Mouse (Mus musculus) liver, embryonic 11.5 days (tissue): ENCODE data around the gene Rfx4. TPM values are rescaled to one million over a fixed set of nuclear protein-coding genes. Genes with fewer than 3 reads are reported as not detected.

Source experiments
- ATAC-seq: fragments of 200-750 bp; cut with Nextera tagmentation; replicated peaks from 2 replicates; pipeline ENCODE4 v1.8.0; 2017; ENCODE audit warnings: moderate number of reproducible peaks, mild to moderate bottlenecking, moderate TSS enrichment, moderate library complexity; ENCODE audit not compliant: low FRiP score
- DNase-seq: peaks from one replicate; pipeline ENCODE4 v3.0.0-alpha.2; 2017; ENCODE audit warnings: low spot score
- H3K27ac ChIP-seq: fragments of 300-500 bp; sonication (generic); 2 replicates; pipeline ENCODE4 v1.5.1; 2014; ENCODE audit warnings: mild to moderate bottlenecking, low read depth, low read length, control low read depth
- H3K27me3 ChIP-seq: fragments of 300-500 bp; sonication (generic); replicated peaks from 2 replicates; pipeline ENCODE4 v1.6.1; 2014; ENCODE audit warnings: low read length, mixed read lengths; ENCODE audit not compliant: control insufficient read depth, insufficient read depth
- H3K36me3 ChIP-seq: fragments of 300-500 bp; sonication (generic); 2 replicates; pipeline ENCODE4 v1.6.1; 2014; ENCODE audit warnings: mild to moderate bottlenecking, low read length, moderate library complexity, mixed read lengths; ENCODE audit not compliant: control insufficient read depth, insufficient read depth
- H3K4me1 ChIP-seq: fragments of 300-500 bp; sonication (generic); replicated peaks from 2 replicates; pipeline ENCODE4 v1.6.1; 2014; ENCODE audit warnings: low read length, mixed read lengths; ENCODE audit not compliant: control insufficient read depth, insufficient read depth
- H3K4me2 ChIP-seq: fragments of 300-500 bp; sonication (generic); 2 replicates; pipeline ENCODE4 v1.6.1; 2014; ENCODE audit warnings: mild to moderate bottlenecking, control low read depth, moderate library complexity
- H3K4me3 ChIP-seq: fragments of 300-500 bp; sonication (generic); 2 replicates; pipeline ENCODE4 v1.5.1; 2014; ENCODE audit warnings: low read depth, low read length, control low read depth
- H3K9ac ChIP-seq: fragments of 300-500 bp; sonication (generic); 2 replicates; pipeline ENCODE4 v1.6.1; 2014; ENCODE audit warnings: low read depth, low read length, control low read depth
- H3K9me3 ChIP-seq: fragments of 300-500 bp; sonication (generic); 2 replicates; pipeline ENCODE4 v1.6.1; 2016; ENCODE audit warnings: low read length, inconsistent platforms, mixed read lengths; ENCODE audit not compliant: control insufficient read depth
- WGBS: fragments of 180-500 bp; shearing (Covaris S2); extraction: QIAGEN DNeasy Blood & Tissue Kit; methylation state at CpG from one replicate; pipeline ENCODE4 v1.1.7; 2014; 5-methylcytosine and 5-hydroxymethylcytosine counted together
- polyA plus RNA-seq: library from polyadenylated mRNA; unstranded; fragments of >200 nt; fragmentation: Nextera tagmentation; extraction: Ambion mirVana; gene quantifications from 2 replicates; pipeline ENCODE4 v1.2.1, GENCODE M21; 2014

Gene Rfx4
- polyA plus RNA-seq, 1 experiment from 2014 or later: not detected

DNA sequence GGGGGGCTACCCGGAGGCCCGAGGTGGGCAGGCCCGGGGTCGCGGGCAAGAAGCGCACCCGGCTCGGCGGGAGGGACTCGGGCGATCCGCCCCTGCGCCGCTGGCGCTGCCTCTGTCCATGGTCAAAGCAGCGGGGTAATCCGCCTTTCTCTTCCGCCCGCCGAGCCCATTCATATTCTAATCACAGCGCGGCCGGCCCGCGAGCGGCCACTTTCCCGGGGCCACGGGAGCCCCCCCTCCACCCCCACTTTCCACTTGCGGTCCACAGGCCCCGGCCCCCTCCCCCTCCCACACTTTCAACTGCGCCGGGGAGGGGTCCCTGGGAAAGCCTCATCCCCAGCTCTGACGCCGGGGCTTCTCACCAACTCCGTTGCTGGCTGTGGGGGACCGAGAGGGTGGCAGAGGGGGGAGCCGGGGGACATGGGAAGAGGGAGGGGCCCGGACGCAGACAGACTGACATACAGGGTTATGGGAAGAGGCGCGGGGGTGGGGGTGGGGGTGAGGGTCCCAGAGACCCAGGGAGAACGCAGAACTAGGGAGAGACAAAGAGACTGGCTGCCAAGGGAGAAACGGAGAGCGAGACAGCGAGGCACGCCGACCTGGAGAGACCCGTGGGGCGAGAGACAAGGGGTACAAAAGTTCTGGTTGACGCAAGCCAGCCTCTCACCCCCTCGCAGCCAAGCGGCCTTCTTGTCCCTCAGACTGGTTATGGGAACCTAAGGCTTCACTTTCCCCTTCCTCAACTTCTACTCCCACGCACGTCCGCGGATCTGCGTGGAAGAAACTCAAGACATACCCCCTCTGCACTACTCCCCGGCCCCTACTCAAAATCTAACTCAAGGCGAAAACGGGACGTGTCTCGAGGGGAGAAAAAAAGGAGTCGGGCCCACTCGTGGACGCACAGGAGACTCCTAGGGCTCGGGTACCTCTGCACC lies 744 bp upstream of the Rfx4 start:
- peaks cover 87% of the 10 kb centered on the region for H3K27me3 ChIP-seq
- H3K27ac ChIP-seq: no peak overlapping the region
- ATAC-seq: no peak; the same call in 1 of the 2 replicates
- no peak overlapping the region for H3K9ac ChIP-seq
- peaks cover 5% of the 10 kb centered on the region; the same call in 1 of the 2 replicates for H3K4me1 ChIP-seq
- H3K4me3 ChIP-seq: peak overlapping the region; percentile 17
- no peaks in the 10 kb centered on the region for H3K36me3 ChIP-seq
- H3K4me2 ChIP-seq: peak overlapping the region; percentile 48
- WGBS: 2% methylated on average over 65 of the region's 66 CpGs
- peak; percentile 55 for DNase-seq
- no peaks in the 10 kb centered on the region for H3K9me3 ChIP-seq

DNA sequence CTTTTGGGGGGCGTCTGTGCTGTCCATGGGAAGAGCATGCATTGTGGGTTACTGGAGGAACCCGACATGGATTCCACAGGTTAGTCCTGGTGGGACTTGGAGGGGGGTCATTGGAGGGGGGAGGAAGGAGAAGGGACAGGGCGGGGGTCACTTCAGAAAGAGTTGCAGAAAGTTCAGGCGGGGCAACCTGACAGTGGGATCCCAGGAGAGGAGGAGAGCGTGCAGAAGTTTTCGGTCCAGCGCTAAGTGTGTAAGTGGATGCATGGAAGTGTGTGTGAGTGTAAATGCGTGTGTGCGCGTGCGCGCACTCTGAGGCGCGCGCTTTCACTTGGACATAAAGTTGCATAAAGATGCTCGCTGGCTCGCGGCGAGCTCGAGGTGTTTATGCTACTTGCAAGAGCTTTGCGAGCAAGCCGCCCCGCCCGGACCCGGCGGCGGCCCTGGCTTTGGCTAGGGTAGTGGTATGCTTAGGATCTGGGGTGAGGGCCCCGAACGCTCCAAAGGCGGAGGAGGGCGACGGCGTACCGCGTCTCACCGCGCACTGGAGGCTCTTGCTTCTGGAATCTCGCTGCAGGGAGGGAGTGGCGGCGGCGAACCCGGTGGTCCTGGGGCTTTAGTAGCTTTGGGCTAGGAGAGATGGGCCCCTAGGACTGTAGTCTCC lies 703 bp downstream of the Rfx4 start:
- peaks cover 96% of the 10 kb centered on the region for H3K27me3 ChIP-seq
- H3K4me2 ChIP-seq: peak overlapping the region; percentile 38
- ATAC-seq: no peak
- H3K4me3 ChIP-seq: peak overlapping the region; percentile 24
- no peak overlapping the region for H3K9ac ChIP-seq
- H3K36me3 ChIP-seq: no peaks in the 10 kb centered on the region
- DNase-seq: peak; percentile 42
- WGBS: 1% methylated on average over 42 of the region's 42 CpGs
- H3K9me3 ChIP-seq: no peaks in the 10 kb centered on the region
- H3K4me1 ChIP-seq: peaks cover 5% of the 10 kb centered on the region; the same call in 1 of the 2 replicates
- H3K27ac ChIP-seq: no peak overlapping the region

DNA sequence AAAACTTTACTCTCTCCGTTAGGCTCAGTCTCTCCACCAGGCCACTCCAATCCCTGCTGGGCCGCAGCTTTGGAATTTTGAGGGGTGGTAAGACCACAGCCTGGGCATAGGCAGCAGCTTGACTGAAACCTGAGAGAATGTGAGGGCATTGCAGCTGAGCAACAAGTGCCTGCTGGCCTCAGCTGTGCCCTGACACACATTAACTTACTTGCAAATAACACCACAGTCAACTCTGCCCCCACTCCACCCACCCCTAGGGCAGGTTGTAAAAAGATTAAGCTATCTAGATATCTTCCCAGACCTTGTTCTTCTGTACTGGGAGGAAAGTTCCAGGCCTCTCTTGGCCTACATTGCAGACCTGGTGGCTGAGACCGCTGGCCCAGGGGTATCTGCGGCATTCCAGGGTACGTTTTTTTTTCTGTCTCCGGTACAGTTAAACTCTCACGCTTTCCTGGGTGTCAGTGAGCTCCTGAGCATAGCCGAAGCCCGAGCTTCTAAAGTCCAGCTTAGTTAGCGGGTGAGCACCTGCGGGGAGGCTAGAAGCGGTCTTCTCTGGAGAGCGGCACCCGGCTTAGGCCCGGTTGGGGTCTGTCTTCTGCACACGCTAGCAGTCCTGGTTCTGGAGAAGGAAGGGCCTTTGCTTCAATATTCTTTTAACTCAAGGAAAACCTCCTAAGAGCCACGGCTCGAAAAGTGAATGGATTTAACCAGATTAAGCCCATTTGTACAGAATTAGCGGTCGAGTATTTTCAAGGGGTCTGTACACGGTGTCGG lies 1.8 kb downstream of the Rfx4 start:
- H3K4me3 ChIP-seq: no peak overlapping the region
- 6% methylated on average over 22 of the region's 22 CpGs for WGBS
- peaks cover 5% of the 10 kb centered on the region; the same call in 1 of the 2 replicates for H3K4me1 ChIP-seq
- H3K9me3 ChIP-seq: no peaks in the 10 kb centered on the region
- H3K36me3 ChIP-seq: no peaks in the 10 kb centered on the region
- no peak overlapping the region for H3K27ac ChIP-seq
- peak; percentile 44 for DNase-seq
- ATAC-seq: no peak
- no peak overlapping the region for H3K4me2 ChIP-seq
- no peak overlapping the region for H3K9ac ChIP-seq
- peaks cover 99% of the 10 kb centered on the region for H3K27me3 ChIP-seq

DNA sequence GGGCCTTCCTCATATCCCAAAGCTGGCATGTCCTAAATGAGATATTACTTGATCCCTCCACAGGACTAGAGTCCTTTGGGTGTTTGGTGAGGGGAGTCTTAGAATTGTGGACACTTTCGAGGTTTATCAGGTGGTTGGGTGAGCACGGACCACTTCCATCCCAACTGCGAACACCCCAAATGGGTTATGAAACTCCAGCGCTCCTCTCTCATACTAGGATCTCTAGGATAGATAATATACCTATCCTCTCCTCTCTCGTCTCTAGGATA lies 2.3 kb downstream of the Rfx4 start:
- ATAC-seq (no peak), DNase-seq (no peak)
- WGBS: 9% methylated on average over 5 of the region's 5 CpGs
- Histone ChIP-seq H3K9ac (no peak overlapping the region), H3K4me2 (no peak overlapping the region), H3K9me3 (no peaks in the 10 kb centered on the region), H3K27me3 (peaks cover 98% of the 10 kb centered on the region), H3K4me1 (peaks cover 5% of the 10 kb centered on the region; the same call in 1 of the 2 replicates), H3K4me3 (no peak overlapping the region), H3K36me3 (no peaks in the 10 kb centered on the region), H3K27ac (no peak overlapping the region)

DNA sequence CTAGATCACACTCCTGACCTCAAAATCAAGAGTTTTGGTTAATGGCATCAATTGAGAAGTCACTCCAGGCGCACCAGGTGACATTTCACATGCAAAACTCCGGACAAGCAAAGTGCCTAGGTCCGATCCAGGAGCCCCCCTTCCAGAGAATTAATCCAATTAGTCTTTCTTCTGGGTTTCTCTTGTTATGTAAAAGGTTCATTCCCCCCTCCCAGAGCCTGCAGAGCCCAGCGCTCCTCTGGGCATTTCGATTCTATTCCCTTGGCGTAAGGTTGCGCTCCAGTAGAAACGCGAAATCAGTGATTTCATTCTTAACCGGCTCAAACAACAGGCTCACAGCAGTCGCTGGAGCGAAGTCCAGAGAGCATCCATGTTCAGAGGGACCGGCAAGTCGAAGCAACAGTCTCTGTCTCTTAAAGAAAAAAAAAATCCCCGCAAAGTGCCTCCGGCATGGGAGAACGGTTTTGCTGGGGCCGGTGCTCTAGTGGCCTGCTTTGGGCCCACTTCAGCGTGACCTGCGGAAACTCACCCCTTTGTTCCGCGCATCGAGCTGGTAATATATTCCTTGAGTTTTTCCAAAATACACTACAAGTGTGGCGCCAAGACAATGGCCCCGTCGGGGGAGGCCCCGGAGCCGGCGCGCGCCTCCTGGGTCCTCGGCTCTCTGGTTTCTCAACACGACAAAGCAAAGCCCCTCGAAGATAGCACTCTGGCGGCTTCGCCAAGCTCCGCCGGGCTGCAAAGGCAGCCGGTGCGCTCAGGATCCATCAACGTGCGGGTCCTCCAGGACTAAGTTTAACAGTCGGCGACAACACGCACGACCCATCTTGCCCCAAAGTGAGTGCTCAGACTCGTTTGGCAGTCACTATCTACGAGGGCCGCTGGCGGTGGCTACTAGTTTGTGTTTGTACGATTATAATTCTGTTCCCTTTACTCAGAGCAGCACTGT lies 2.9 kb downstream of the Rfx4 start:
- Histone ChIP-seq H3K27ac (no peak overlapping the region), H3K9ac (no peak overlapping the region), H3K9me3 (no peaks in the 10 kb centered on the region), H3K36me3 (no peaks in the 10 kb centered on the region), H3K4me2 (no peak overlapping the region), H3K4me1 (peaks cover 5% of the 10 kb centered on the region; the same call in 1 of the 2 replicates), H3K27me3 (peaks cover 99% of the 10 kb centered on the region), H3K4me3 (no peak overlapping the region)
- 3% methylated on average over 51 of the region's 51 CpGs for WGBS
- no peak for ATAC-seq
- DNase-seq: peak; percentile 42

DNA sequence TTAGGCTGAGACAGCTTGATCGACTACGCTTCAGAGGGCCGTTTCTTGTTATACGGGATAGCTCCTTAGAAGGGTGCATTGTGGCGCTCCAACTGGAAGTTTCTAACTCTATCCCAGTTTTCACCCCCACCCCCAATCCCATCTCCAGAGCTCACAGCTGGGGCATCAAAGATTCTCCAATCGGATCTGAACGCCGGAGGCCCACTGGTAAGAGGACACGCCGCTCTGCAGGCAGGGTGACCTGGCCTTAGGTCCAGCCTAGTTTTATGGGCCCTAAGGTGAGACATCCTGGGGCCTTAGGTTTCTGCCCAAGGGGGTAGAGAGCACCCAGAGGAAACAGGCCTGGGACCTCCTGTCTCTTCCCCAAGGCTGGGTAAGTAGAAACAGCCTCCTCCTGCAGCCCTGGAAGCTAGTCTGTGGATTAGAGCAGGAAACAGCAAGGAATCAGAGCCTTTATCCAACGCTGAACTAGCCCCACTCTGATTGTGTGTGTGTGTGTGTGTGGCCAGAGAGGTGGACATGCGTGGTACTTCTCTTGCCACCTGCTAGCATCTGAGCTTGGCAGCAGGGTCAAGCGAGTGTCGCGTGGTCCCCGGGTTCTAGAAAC lies 3.8 kb downstream of the Rfx4 start:
- 6% methylated on average over 16 of the region's 16 CpGs for WGBS
- H3K9ac ChIP-seq: no peak overlapping the region
- DNase-seq (peak; percentile 47), ATAC-seq (no peak)
- H3K27ac ChIP-seq: no peak overlapping the region
- no peaks in the 10 kb centered on the region for H3K36me3 ChIP-seq
- peaks cover 5% of the 10 kb centered on the region; the same call in 1 of the 2 replicates for H3K4me1 ChIP-seq
- H3K4me3 ChIP-seq: peak overlapping the region; percentile 18
- H3K4me2 ChIP-seq: peak overlapping the region; percentile 53
- no peaks in the 10 kb centered on the region for H3K9me3 ChIP-seq
- H3K27me3 ChIP-seq: peaks cover 97% of the 10 kb centered on the region

DNA sequence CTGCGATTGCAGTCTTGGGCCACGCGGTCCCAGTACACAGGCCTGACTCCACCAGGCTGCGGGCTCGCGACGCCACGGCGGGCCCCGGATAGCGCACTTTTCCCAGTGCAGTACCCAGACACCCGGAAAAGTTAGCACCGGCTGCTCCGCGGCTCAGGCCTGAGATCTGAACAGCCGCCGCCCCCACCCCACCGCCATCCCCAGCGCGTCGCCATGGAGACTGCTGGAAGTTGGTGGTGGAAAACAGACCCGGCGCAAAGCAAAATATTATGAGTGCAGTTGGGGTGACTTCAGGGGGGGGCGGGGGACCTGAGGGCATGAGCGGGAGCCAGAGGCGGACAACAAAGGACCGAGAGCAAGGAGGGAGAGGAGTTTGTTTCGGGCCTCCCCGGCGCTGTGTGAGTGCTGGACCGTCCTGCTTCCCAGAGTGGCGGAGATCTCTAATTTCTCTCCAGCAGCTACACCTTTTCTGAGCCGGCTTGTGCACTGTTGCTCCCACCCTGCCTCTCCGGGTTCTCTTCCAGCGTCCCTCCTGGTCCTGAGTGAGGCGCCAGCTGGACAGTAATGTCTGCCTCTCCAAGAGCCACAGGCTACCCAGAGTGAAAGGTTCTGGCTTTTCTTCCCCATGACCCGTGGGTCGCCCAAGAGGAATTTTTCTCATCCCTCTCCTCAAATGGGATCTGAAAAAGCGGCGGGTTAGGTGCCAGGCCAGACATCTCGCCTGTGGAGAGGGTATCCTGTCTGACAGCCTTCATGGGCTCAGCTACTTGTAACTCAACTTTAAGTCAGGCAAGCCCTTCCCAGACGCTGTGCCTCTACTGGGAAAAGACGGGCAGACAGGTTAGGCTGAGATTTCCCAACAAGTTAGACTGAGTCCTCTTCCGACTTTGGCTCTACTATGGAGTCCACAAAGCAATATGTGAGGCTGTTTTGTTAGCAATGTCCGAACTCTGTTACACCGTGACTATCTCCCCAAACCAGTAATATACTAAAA lies 4.6 kb downstream of the Rfx4 start:
- ATAC-seq (no peak), DNase-seq (no peak)
- H3K9ac ChIP-seq: no peak overlapping the region
- H3K4me2 ChIP-seq: peak overlapping the region; percentile 53
- H3K4me1 ChIP-seq: peaks cover 2% of the 10 kb centered on the region; the same call in 1 of the 2 replicates
- H3K27me3 ChIP-seq: peaks cover 89% of the 10 kb centered on the region
- peak overlapping the region; percentile 18 for H3K4me3 ChIP-seq
- no peaks in the 10 kb centered on the region for H3K36me3 ChIP-seq
- H3K9me3 ChIP-seq: no peaks in the 10 kb centered on the region
- H3K27ac ChIP-seq: no peak overlapping the region
- WGBS: 8% methylated on average over 45 of the region's 46 CpGs
